Mouse (Mus musculus): Measurements from ENCODE around the gene Ncoa4.
A peak's percentile ranks its signal among the peaks of the same experiment; 100 is the strongest.

Ncoa4 gene

GRCm38 (mm10) chr14:32201354-32201753, 41.7 kb downstream of the Ncoa4 start:
- no peak for DNase-seq (ENCODE audit: low spot score in 2 of 2)

GRCm38 (mm10) chr14:32201791-32202451, 42.3 kb downstream of the Ncoa4 start, which contains the start of the genes Timm23 and Parg:
Timm23 (minus strand) TSS chr14:32201898.
Parg (plus strand) TSS chr14:32201949.
- DNase-seq (ENCODE audit: low spot score in 2 of 2): peak; percentile 89 to 92

DNA sequence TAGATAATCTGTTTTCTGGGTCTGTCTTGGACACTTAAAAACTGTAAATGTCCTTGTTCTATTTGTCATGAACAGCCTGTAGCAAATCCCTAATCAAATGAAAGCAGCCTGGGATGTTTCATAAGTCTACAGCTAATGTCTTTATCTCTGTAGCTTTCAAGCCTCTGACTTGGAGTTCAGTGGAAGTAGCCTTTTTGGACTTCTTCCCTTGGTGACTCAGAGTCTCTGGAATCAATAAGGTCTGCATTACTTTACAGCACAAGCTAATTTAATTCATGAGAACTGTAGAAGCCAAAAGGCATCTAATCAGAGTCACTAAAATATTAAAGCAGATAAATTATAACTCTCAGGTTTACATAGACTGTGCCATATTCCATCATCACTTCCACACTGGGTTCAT, 66.9 kb downstream of the Ncoa4 start:
- no peak for DNase-seq (ENCODE audit: low spot score in 2 of 2)

- DNase-seq (ENCODE audit: low spot score in 2 of 2): peak; percentile 43 to 62
Observed at GRCm38 (mm10) chr14:32228996-32229395, 69.3 kb downstream of the Ncoa4 start.

Measured in frontal cortex, postnatal 36 days (tissue).